Mouse (Mus musculus): ENCODE measurements around the gene Mrpl9.

GRCm38 (mm10) chr3:94473115-94473505, 30.0 kb downstream of the Mrpl9 start:
- TF ChIP-seq CTCF (IDR thresholded peaks at IDR 0.05; ENCODE audit: control insufficient read depth, insufficient read depth, insufficient read length) (no peak), MYOG (IDR thresholded peaks at IDR 0.05; ENCODE audit: control insufficient read depth, extremely low read depth, insufficient read length) (no peak)

Measured in C2C12 (cell line).